Mouse (Mus musculus) heart, postnatal 0 days (tissue): ENCODE data around the gene Fgf22.

Experiments used
- CTCF ChIP-seq: IDR thresholded peaks from 2 replicates; pipeline ENCODE4 v1.5.1; 2016; ENCODE audit warnings: antibody characterized with exemption, control low read depth, low read depth
- EP300 ChIP-seq: IDR thresholded peaks from 2 replicates; pipeline ENCODE4 v1.6.1; 2016; ENCODE audit warnings: antibody characterized with exemption, low read depth

GRCm38 (mm10) chr10:79743161-79743560 is 11.7 kb upstream of the Fgf22 start:
- TF ChIP-seq CTCF, result no peak
- no peak for TF ChIP-seq EP300
